In the genomic region with DNA sequence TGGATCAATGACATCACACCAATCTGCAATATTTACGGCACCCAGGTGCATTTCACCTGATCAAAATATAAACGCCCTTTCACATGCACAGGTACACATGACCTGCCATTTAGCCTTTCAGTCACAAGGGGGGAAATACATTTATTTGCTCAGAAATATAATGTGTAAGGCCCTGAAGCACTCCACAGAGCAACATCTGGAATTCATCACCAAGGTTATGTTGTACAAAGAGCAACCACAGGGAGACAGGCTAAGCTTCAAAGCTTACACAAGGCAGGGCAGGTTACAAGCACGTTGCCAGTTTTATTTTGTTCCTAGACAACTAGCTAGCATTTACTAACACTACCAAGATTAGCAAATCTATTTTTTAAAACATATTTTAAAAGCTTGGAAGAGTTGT, we compare ENCODE assay signal across 32 mouse cellular contexts.
A peak's percentile ranks its signal among the peaks of the same experiment; 100 is the strongest.
DNase-seq lines count a peak whose midpoint lies in the region; ATAC-seq lines count a peak whose summit lies in the region.
"Had no signal": no experiment of that assay in that cellular context is flagged by ENCODE, and none has a peak within 500 bp of the region (broad histone marks: within the 10 kb centered on the region; RNA-seq: fewer than 3 reads in every experiment).

No protein-coding gene starts in this region.

- H3K4me1 ChIP-seq in embryonic facial prominence, embryonic 11.5 days (ENCODE audit: control insufficient read depth, insufficient read depth, low read length): no peaks in the 10 kb centered on the region
- H3K4me1 ChIP-seq in limb, embryonic 10.5 days: peaks cover 19% of the 10 kb centered on the region
- H3K4me1 ChIP-seq in intestine, embryonic 16.5 days (ENCODE audit: control insufficient read depth, insufficient read depth, low read length): no peaks in the 10 kb centered on the region
- H3K4me1 ChIP-seq: liver, embryonic 13.5 days; neural tube, embryonic 15.5 days had no signal

- no peak overlapping the region for H3K9ac ChIP-seq in embryonic facial prominence, embryonic 11.5 days (replicated peaks; ENCODE audit: low read length)
- no peak overlapping the region for H3K9ac ChIP-seq in intestine, embryonic 16.5 days (ENCODE audit: low read depth, low read length)
- H3K9ac ChIP-seq: heart, embryonic 15.5 days; hindbrain, embryonic 14.5 days; limb, embryonic 15.5 days; liver, embryonic 13.5 days; neural tube, embryonic 15.5 days had no signal

- no peak overlapping the region for H3K4me3 ChIP-seq in embryonic facial prominence, embryonic 11.5 days (ENCODE audit: low read depth, low read length)
- no peak overlapping the region for H3K4me3 ChIP-seq in limb, embryonic 10.5 days
- no peak overlapping the region for H3K4me3 ChIP-seq in intestine, embryonic 16.5 days (ENCODE audit: low read length)
- H3K4me3 ChIP-seq: gastrocnemius, adult 2 months; heart, embryonic 10.5 days; heart, embryonic 15.5 days; layer of hippocampus, adult 2 months; limb, embryonic 15.5 days; liver, embryonic 13.5 days; neural tube, embryonic 15.5 days had no signal

- H3K27me3 ChIP-seq in embryonic facial prominence, embryonic 11.5 days (ENCODE audit: control insufficient read depth, insufficient read depth, low read length): no peaks in the 10 kb centered on the region
- no peaks in the 10 kb centered on the region for H3K27me3 ChIP-seq in limb, embryonic 10.5 days (ENCODE audit: low read depth, poor library complexity, severe bottlenecking)
- H3K27me3 ChIP-seq in intestine, embryonic 16.5 days (replicated peaks; ENCODE audit: control insufficient read depth, insufficient read depth, low read length): no peaks in the 10 kb centered on the region
- H3K27me3 ChIP-seq: heart, embryonic 15.5 days; limb, embryonic 15.5 days; liver, embryonic 13.5 days; neural tube, embryonic 15.5 days; Patski had no signal

- no peak overlapping the region for H3K27ac ChIP-seq in embryonic facial prominence, embryonic 11.5 days (replicated peaks; ENCODE audit: low read depth, low read length)
- H3K27ac ChIP-seq in limb, embryonic 10.5 days: peak overlapping the region; percentile 56; the same call in 1 of the 2 replicates
- no peak overlapping the region for H3K27ac ChIP-seq in intestine, embryonic 16.5 days (ENCODE audit: low read length)
- H3K27ac ChIP-seq: gastrocnemius, adult 2 months; heart, embryonic 10.5 days; heart, embryonic 15.5 days; hindbrain, embryonic 14.5 days; layer of hippocampus, adult 2 months; limb, embryonic 15.5 days; liver, embryonic 13.5 days; macrophage; neural tube, embryonic 15.5 days had no signal

- WGBS in embryonic facial prominence, embryonic 11.5 days: 39% methylated on average over 3 of the region's 3 CpGs
- 53% methylated on average over 3 of the region's 3 CpGs for WGBS in limb, embryonic 10.5 days
- WGBS in intestine, embryonic 16.5 days: 71% methylated on average over 3 of the region's 3 CpGs

- H3K4me2 ChIP-seq in embryonic facial prominence, embryonic 11.5 days (ENCODE audit: low read depth, low read length): no peak overlapping the region
- H3K4me2 ChIP-seq in intestine, embryonic 16.5 days (ENCODE audit: low read depth, low read length): no peak overlapping the region
- H3K4me2 ChIP-seq: heart, embryonic 15.5 days; hindbrain, embryonic 14.5 days; limb, embryonic 15.5 days; liver, embryonic 13.5 days; neural tube, embryonic 15.5 days had no signal

- H3K9me3 ChIP-seq in embryonic facial prominence, embryonic 11.5 days (replicated peaks; ENCODE audit: control insufficient read depth, low read length): no peaks in the 10 kb centered on the region
- no peaks in the 10 kb centered on the region for H3K9me3 ChIP-seq in limb, embryonic 10.5 days (replicated peaks)
- no peaks in the 10 kb centered on the region for H3K9me3 ChIP-seq in intestine, embryonic 16.5 days (ENCODE audit: control insufficient read depth, low read length)
- H3K9me3 ChIP-seq: G1E; heart, embryonic 10.5 days; heart, embryonic 15.5 days; limb, embryonic 15.5 days; liver, embryonic 13.5 days; neural tube, embryonic 15.5 days had no signal

- no peaks in the 10 kb centered on the region for H3K36me3 ChIP-seq in embryonic facial prominence, embryonic 11.5 days (replicated peaks; ENCODE audit: control insufficient read depth, insufficient read depth, low read depth, low read length)
- no peaks in the 10 kb centered on the region for H3K36me3 ChIP-seq in limb, embryonic 10.5 days
- H3K36me3 ChIP-seq in intestine, embryonic 16.5 days (ENCODE audit: control insufficient read depth, insufficient read depth, low read length): no peaks in the 10 kb centered on the region
- H3K36me3 ChIP-seq: G1E; heart, embryonic 10.5 days; heart, embryonic 15.5 days; limb, embryonic 15.5 days; liver, embryonic 13.5 days; neural tube, embryonic 15.5 days had no signal

- intact Hi-C loops in heart, postnatal 25 days (cut with DNase I): no loop called here
- intact Hi-C loops in gastrocnemius, postnatal 14 days (cut with DNase I; ENCODE audit: low total_unique reads): no loop called here

- peak; percentile 69 for DNase-seq in heart, adult 11 months
- no peak for DNase-seq in heart, postnatal 25 days (ENCODE audit: low spot score)
- DNase-seq in embryonic facial prominence, embryonic 11.5 days (ENCODE audit: low spot score): peak; percentile 86
- peak; percentile 33 for DNase-seq in limb, embryonic 10.5 days (ENCODE audit: low spot score)
- peak; percentile 52 for DNase-seq in mesoderm, embryonic 11.5 days (ENCODE audit: low read depth, low spot score)
- DNase-seq in left cerebral cortex, adult 11 months (ENCODE audit: low spot score): no peak
- DNase-seq in gastrocnemius, postnatal 14 days: no peak
- DNase-seq: adrenal gland, postnatal 10 days; cerebellum, adult 8-10 months; gastrocnemius, adult 2 months; heart, postnatal 36 days; kidney, adult 2 months; kidney, postnatal 36 days; liver, embryonic 13.5 days; lung, adult 2 months; lung, postnatal 10 days; midbrain, embryonic 14.5 days; right cerebral cortex, postnatal 25 days; spleen, adult 18-20 months; thymus, postnatal 14 days had no signal

- ATAC-seq in embryonic facial prominence, embryonic 11.5 days (replicated peaks; ENCODE audit: insufficient number of reproducible peaks, low FRiP score, low TSS enrichment, low read depth): 0 out of 2 replicates have a peak, but pooled peaks have one; percentile 65
- no peak for ATAC-seq in intestine, embryonic 16.5 days
- ATAC-seq: forebrain, embryonic 14.5 days; inflammation-experienced regulatory T-cells, adult 6 months; Patski had no signal

Comparison
In these comparisons a context has a peak if more than half of its experiments do, and no peak if none do; other contexts are left out.
1. DNase-seq: peak in heart, adult 11 months (single experiment), embryonic facial prominence, embryonic 11.5 days (single experiment), limb, embryonic 10.5 days (single experiment) and mesoderm, embryonic 11.5 days (single experiment); none in heart, postnatal 25 days (single experiment), left cerebral cortex, adult 11 months (single experiment) and gastrocnemius, postnatal 14 days (single experiment).